ENCODE assay signal across 15 mouse cellular contexts in genomic region chr9:63663222-63663621, GRCm38 (mm10).
DNase-seq lines count a peak whose midpoint lies in the region; ATAC-seq and TF ChIP-seq lines count a peak whose summit lies in the region.
"Had no signal": no experiment of that assay in that cellular context is flagged by ENCODE, and none has a peak within 500 bp of the region (broad histone marks: within the 10 kb centered on the region; RNA-seq: fewer than 3 reads in every experiment).

No protein-coding gene starts in this region.

- WGBS in kidney, postnatal 0 days: 34% methylated on average over 10 of the region's 10 CpGs
- WGBS in embryonic facial prominence, embryonic 14.5 days: 29% methylated on average over 10 of the region's 10 CpGs
- 66% methylated on average over 10 of the region's 10 CpGs for WGBS in stomach, postnatal 0 days

- no peak overlapping the region for H3K4me2 ChIP-seq in kidney, postnatal 0 days (ENCODE audit: low read length)
- H3K4me2 ChIP-seq in embryonic facial prominence, embryonic 14.5 days (ENCODE audit: low read depth, low read length): 0 out of 2 replicates have a peak overlapping the region, but pooled peaks have one; percentile 3
- no peak overlapping the region for H3K4me2 ChIP-seq in stomach, postnatal 0 days (replicated peaks; ENCODE audit: low read depth)
- H3K4me2 ChIP-seq: hindbrain, embryonic 13.5 days; limb, embryonic 15.5 days; midbrain, embryonic 12.5 days had no signal

- no peak for ATAC-seq in kidney, postnatal 0 days (replicated peaks; ENCODE audit: low FRiP score, low read depth)
- no peak; the same call in 1 of the 2 replicates for ATAC-seq in embryonic facial prominence, embryonic 14.5 days (ENCODE audit: low read depth)
- ATAC-seq in stomach, postnatal 0 days (ENCODE audit: low FRiP score, low TSS enrichment): no peak
- ATAC-seq: forebrain, embryonic 14.5 days had no signal

- H3K27me3 ChIP-seq in kidney, postnatal 0 days (ENCODE audit: insufficient read depth, low read length): no peaks in the 10 kb centered on the region
- H3K27me3 ChIP-seq in embryonic facial prominence, embryonic 14.5 days (replicated peaks; ENCODE audit: control insufficient read depth, insufficient read depth, low read length): no peaks in the 10 kb centered on the region
- H3K27me3 ChIP-seq in stomach, postnatal 0 days (ENCODE audit: control insufficient read depth, insufficient read depth, low read length): no peaks in the 10 kb centered on the region
- H3K27me3 ChIP-seq: hindbrain, embryonic 13.5 days; limb, embryonic 15.5 days; midbrain, embryonic 12.5 days had no signal

- H3K9ac ChIP-seq in kidney, postnatal 0 days (ENCODE audit: low read depth, low read length): no peak overlapping the region
- H3K9ac ChIP-seq in embryonic facial prominence, embryonic 14.5 days (ENCODE audit: low read depth, low read length): no peak overlapping the region
- H3K9ac ChIP-seq in stomach, postnatal 0 days (ENCODE audit: low read length): no peak overlapping the region
- H3K9ac ChIP-seq: hindbrain, embryonic 13.5 days; limb, embryonic 15.5 days; liver, postnatal 0 days; midbrain, embryonic 12.5 days had no signal

- peaks cover 22% of the 10 kb centered on the region; the same call in 1 of the 2 replicates for H3K36me3 ChIP-seq in kidney, postnatal 0 days (ENCODE audit: insufficient read depth, low read length)
- peaks cover 39% of the 10 kb centered on the region for H3K36me3 ChIP-seq in embryonic facial prominence, embryonic 14.5 days (ENCODE audit: control insufficient read depth, insufficient read depth, low read length)
- peaks cover 13% of the 10 kb centered on the region for H3K36me3 ChIP-seq in stomach, postnatal 0 days (ENCODE audit: control insufficient read depth, insufficient read depth, low read length)

- peak; percentile 57 to 73 for DNase-seq in gastrocnemius, adult 8-10 months (ENCODE audit: low spot score in 2 of 2)
- no peak for DNase-seq in gastrocnemius, postnatal 10 days
- no peak for DNase-seq in kidney, postnatal 0 days (ENCODE audit: low spot score)
- no peak for DNase-seq in kidney, adult 18-20 months
- DNase-seq in embryonic facial prominence, embryonic 14.5 days (ENCODE audit: low spot score): peak; percentile 38
- DNase-seq in stomach, postnatal 0 days (ENCODE audit: low spot score): no peak
- DNase-seq in urinary bladder, postnatal 10 days (ENCODE audit: low spot score): no peak
- DNase-seq: adrenal gland, postnatal 36 days; cerebellum, postnatal 10 days; liver, postnatal 0 days; lung, postnatal 36 days had no signal

- TF ChIP-seq CTCF in kidney, postnatal 0 days (IDR thresholded peaks at IDR 0.05; ENCODE audit: low read depth): no peak
- no peak for TF ChIP-seq CTCF in stomach, postnatal 0 days (IDR thresholded peaks at IDR 0.05; ENCODE audit: low read depth)

- TF ChIP-seq EP300 in stomach, postnatal 0 days (optimal IDR thresholded peaks at IDR 0.05): no peak

- H3K9me3 ChIP-seq in kidney, postnatal 0 days (replicated peaks; ENCODE audit: low read length): no peaks in the 10 kb centered on the region
- no peaks in the 10 kb centered on the region for H3K9me3 ChIP-seq in embryonic facial prominence, embryonic 14.5 days (ENCODE audit: control insufficient read depth, low read length)
- no peaks in the 10 kb centered on the region for H3K9me3 ChIP-seq in stomach, postnatal 0 days (ENCODE audit: control insufficient read depth, low read length)
- H3K9me3 ChIP-seq: hindbrain, embryonic 13.5 days; limb, embryonic 15.5 days; midbrain, embryonic 12.5 days had no signal

- peaks cover 45% of the 10 kb centered on the region for H3K4me1 ChIP-seq in kidney, postnatal 0 days (replicated peaks; ENCODE audit: insufficient read depth, low read length)
- H3K4me1 ChIP-seq in embryonic facial prominence, embryonic 14.5 days (ENCODE audit: control insufficient read depth, insufficient read depth, low read length): peaks cover 74% of the 10 kb centered on the region
- no peaks in the 10 kb centered on the region for H3K4me1 ChIP-seq in stomach, postnatal 0 days (replicated peaks; ENCODE audit: control insufficient read depth, insufficient read depth)

- H3K27ac ChIP-seq in kidney, postnatal 0 days: peak overlapping the region; percentile 69
- no peak overlapping the region for H3K27ac ChIP-seq in embryonic facial prominence, embryonic 14.5 days (replicated peaks; ENCODE audit: low read depth, low read length)
- H3K27ac ChIP-seq in stomach, postnatal 0 days (replicated peaks): no peak overlapping the region
- H3K27ac ChIP-seq: hindbrain, embryonic 13.5 days; limb, embryonic 15.5 days; midbrain, embryonic 12.5 days had no signal

- no peak overlapping the region for H3K4me3 ChIP-seq in kidney, postnatal 0 days (replicated peaks; ENCODE audit: low read depth, low read length)
- no peak overlapping the region for H3K4me3 ChIP-seq in embryonic facial prominence, embryonic 14.5 days (ENCODE audit: low read depth, low read length)
- no peak overlapping the region for H3K4me3 ChIP-seq in stomach, postnatal 0 days (ENCODE audit: low read depth, low read length)
- H3K4me3 ChIP-seq: hindbrain, embryonic 13.5 days; limb, embryonic 15.5 days; midbrain, embryonic 12.5 days had no signal

Comparison
In these comparisons a context has a peak if more than half of its experiments do, and no peak if none do; other contexts are left out.
1. DNase-seq: peak in gastrocnemius, adult 8-10 months (2 of 2) and embryonic facial prominence, embryonic 14.5 days (single experiment); none in gastrocnemius, postnatal 10 days (single experiment), kidney, postnatal 0 days (single experiment), kidney, adult 18-20 months (single experiment), stomach, postnatal 0 days (single experiment) and urinary bladder, postnatal 10 days (single experiment).